In genomic region chr2:164431676-164432465, GRCm38 (mm10) we compare ENCODE assay signal across 13 mouse cellular contexts. TPM values are rescaled to one million over a fixed set of nuclear protein-coding genes. Genes with fewer than 3 reads are reported as not detected.
DNase-seq lines count a peak whose midpoint lies in the region; ATAC-seq and TF ChIP-seq lines count a peak whose summit lies in the region.
"Had no signal": no experiment of that assay in that cellular context is flagged by ENCODE, and none has a peak within 500 bp of the region (broad histone marks: within the 10 kb centered on the region; RNA-seq: fewer than 3 reads in every experiment).

No protein-coding gene starts in this region.

- peak; percentile 32; the same call in 1 of the 2 replicates for ATAC-seq in embryonic facial prominence, embryonic 15.5 days (ENCODE audit: insufficient number of reproducible peaks, low FRiP score, low TSS enrichment, low read depth)
- ATAC-seq in monocyte, adult 5-6 weeks (replicated peaks; ENCODE audit: insufficient number of reproducible peaks, low FRiP score, low TSS enrichment, poor library complexity, severe bottlenecking), result no peak
- ATAC-seq: CD4-positive, CD25-positive, alpha-beta regulatory T cell, adult 4 months had no signal

- no peak overlapping the region for H3K4me3 ChIP-seq in heart, adult 2 months
- H3K4me3 ChIP-seq in embryonic facial prominence, embryonic 15.5 days (replicated peaks), result no peak overlapping the region; the same call in 1 of the 2 replicates

- H3K4me2 ChIP-seq in embryonic facial prominence, embryonic 15.5 days (replicated peaks), result peak overlapping the region; percentile 39; the same call in 1 of the 2 replicates

- 76% methylated on average over 9 of the region's 9 CpGs for WGBS in heart, adult 2 months
- 46% methylated on average over 9 of the region's 9 CpGs for WGBS in embryonic facial prominence, embryonic 15.5 days

- H3K27me3 ChIP-seq in heart, adult 2 months (ENCODE audit: control insufficient read depth, insufficient read depth, low read length), result no peaks in the 10 kb centered on the region
- H3K27me3 ChIP-seq in embryonic facial prominence, embryonic 15.5 days, result no peaks in the 10 kb centered on the region

- peak overlapping the region; percentile 30 for H3K27ac ChIP-seq in heart, adult 2 months
- peak overlapping the region; percentile 84 for H3K27ac ChIP-seq in embryonic facial prominence, embryonic 15.5 days (replicated peaks)
- H3K27ac ChIP-seq: hindbrain, postnatal 0 days had no signal

- H3K9ac ChIP-seq in heart, adult 2 months (ENCODE audit: low read depth, low read length), result no peak overlapping the region
- no peak overlapping the region for H3K9ac ChIP-seq in embryonic facial prominence, embryonic 15.5 days

- TF ChIP-seq CTCF in heart, adult 2 months (IDR thresholded peaks at IDR 0.05), result no peak

- no peaks in the 10 kb centered on the region for H3K79me2 ChIP-seq in heart, adult 2 months (replicated peaks; ENCODE audit: control insufficient read depth, insufficient read depth, low read length)

- H3K36me3 ChIP-seq in heart, adult 2 months (ENCODE audit: control insufficient read depth, insufficient read depth, low read length), result no peaks in the 10 kb centered on the region
- H3K36me3 ChIP-seq in embryonic facial prominence, embryonic 15.5 days, result peaks cover 25% of the 10 kb centered on the region

- no peak for TF ChIP-seq EP300 in heart, adult 2 months (IDR thresholded peaks at IDR 0.05; ENCODE audit: insufficient read depth, low read depth, low read length)

- no peak for DNase-seq in heart, adult 2 months
- DNase-seq in heart, adult 8-10 months (ENCODE audit: low spot score), result no peak
- DNase-seq in kidney, postnatal 10 days, result peak; percentile 60
- DNase-seq in lung, postnatal 25 days (ENCODE audit: low spot score), result peak; percentile 67
- DNase-seq in layer of hippocampus, adult 11-12 months (ENCODE audit: low spot score), result no peak
- no peak for DNase-seq in left cerebral cortex, adult 8-10 months (ENCODE audit: low spot score in 2 of 2)

- H3K9me3 ChIP-seq in embryonic facial prominence, embryonic 15.5 days (replicated peaks), result no peaks in the 10 kb centered on the region

- intact Hi-C loops in heart, adult 2 months (cut with DNase I), result no loop called here

- no peak for TF ChIP-seq POLR2A in heart, adult 2 months (IDR thresholded peaks at IDR 0.05; ENCODE audit: insufficient read depth, low read depth, low read length)

- peaks cover 7% of the 10 kb centered on the region for H3K4me1 ChIP-seq in heart, adult 2 months (ENCODE audit: control insufficient read depth, insufficient read depth, low read length)
- peaks cover 67% of the 10 kb centered on the region for H3K4me1 ChIP-seq in embryonic facial prominence, embryonic 15.5 days

RNA-seq across cellular contexts. Expression of gene Sdc4, which starts 11.8 kb away (rescaled TPM):
- 10 to 100 TPM; 20.2 to 26.0 TPM for total RNA-seq in heart, adult 2 months (2021)
- 14.7 and 15.5 TPM in 2 replicates for polyA plus RNA-seq in heart, adult 2 months (2012; rRNA removed)
- 10 to 100 TPM; 14.9 to 23.0 (median 20.7) TPM for total RNA-seq in heart, adult 8-10 months (2022)
- 113 and 114 TPM in 2 replicates for polyA plus RNA-seq in embryonic facial prominence, embryonic 15.5 days (2015; fragmentation: Nextera tagmentation; extraction: Ambion mirVana)
- 14.1 to 26.0 TPM (median 16.6 TPM) in 3 replicates for total RNA-seq in monocyte, adult 5-6 weeks (2017)
- total RNA-seq in left cerebral cortex, adult 8-10 months (2022), result 100 to 1,000 TPM in 1 of 4 experiments, 10 to 100 TPM in 3; 81.2 to 117 (median 89.0) TPM
- total RNA-seq: megakaryocyte progenitor cell, adult 5-6 weeks had no signal

RNA-seq across cellular contexts. Expression of gene Sys1, which starts 24.9 kb away (rescaled TPM):
- total RNA-seq in heart, adult 2 months (2021), result 10 to 100 TPM; 21.1 to 26.4 TPM
- 52.0 and 55.0 TPM in 2 replicates for polyA plus RNA-seq in heart, adult 2 months (2012; rRNA removed)
- 10 to 100 TPM; 25.2 to 28.5 (median 25.8) TPM for total RNA-seq in heart, adult 8-10 months (2022)
- 66.3 and 67.8 TPM in 2 replicates for polyA plus RNA-seq in embryonic facial prominence, embryonic 15.5 days (2015; fragmentation: Nextera tagmentation; extraction: Ambion mirVana)
- total RNA-seq in monocyte, adult 5-6 weeks (2017), result 17.0 to 30.1 TPM (median 24.9 TPM) in 3 replicates
- 10 to 100 TPM; 39.4 to 46.1 (median 40.6) TPM for total RNA-seq in left cerebral cortex, adult 8-10 months (2022)

RNA-seq across cellular contexts. Expression of gene Matn4, which starts 26.9 kb away (rescaled TPM):
- total RNA-seq in heart, adult 2 months (2021), result under 1 TPM; 0.26 to 0.43 TPM
- 0.70 and 0.82 TPM in 2 replicates for polyA plus RNA-seq in heart, adult 2 months (2012; rRNA removed)
- total RNA-seq in heart, adult 8-10 months (2022), result under 1 TPM; 0.25 to 0.50 (median 0.29) TPM
- polyA plus RNA-seq in embryonic facial prominence, embryonic 15.5 days (2015; fragmentation: Nextera tagmentation; extraction: Ambion mirVana), result 33.4 and 58.2 TPM in 2 replicates
- total RNA-seq in monocyte, adult 5-6 weeks (2017), result not detected in 3 replicates
- total RNA-seq in left cerebral cortex, adult 8-10 months (2022), result 10 to 100 TPM in 3 of 4 experiments, 1 to 10 TPM in 1; 9.9 to 12.0 (median 10.6) TPM
- total RNA-seq: megakaryocyte progenitor cell, adult 5-6 weeks had no signal
- polyA plus RNA-seq: CD4-positive, CD25-positive, alpha-beta regulatory T cell, adult 4 months had no signal

RNA-seq across cellular contexts. Expression of gene Gm20458, which starts 28.9 kb away (rescaled TPM):
- total RNA-seq in heart, adult 2 months (2021), result 1 to 10 TPM; 8.0 to 9.2 TPM
- polyA plus RNA-seq in heart, adult 2 months (2012; rRNA removed), result 7.8 and 17.2 TPM in 2 replicates
- 1 to 10 TPM; 3.6 to 6.7 (median 5.5) TPM for total RNA-seq in heart, adult 8-10 months (2022)
- polyA plus RNA-seq in embryonic facial prominence, embryonic 15.5 days (2015; fragmentation: Nextera tagmentation; extraction: Ambion mirVana), result 12.2 and 12.5 TPM in 2 replicates
- 4.9 TPM in 1 of 3 replicates, not detected in the others for total RNA-seq in monocyte, adult 5-6 weeks (2017)
- total RNA-seq in left cerebral cortex, adult 8-10 months (2022), result 10 to 100 TPM in 1 of 4 experiments, 1 to 10 TPM in 3; 4.4 to 15.6 (median 6.3) TPM
- total RNA-seq: megakaryocyte progenitor cell, adult 5-6 weeks had no signal
- polyA plus RNA-seq: CD4-positive, CD25-positive, alpha-beta regulatory T cell, adult 4 months had no signal

RNA-seq across cellular contexts. Expression of gene Rbpjl, which starts 28.9 kb away (rescaled TPM):
- total RNA-seq in heart, adult 2 months (2021), result not detected
- polyA plus RNA-seq in heart, adult 2 months (2012; rRNA removed), result 0.03 and 0.18 TPM in 2 replicates
- total RNA-seq in heart, adult 8-10 months (2022), result not detected
- polyA plus RNA-seq in embryonic facial prominence, embryonic 15.5 days (2015; fragmentation: Nextera tagmentation; extraction: Ambion mirVana), result 0.50 and 0.98 TPM in 2 replicates
- not detected in 3 replicates for total RNA-seq in monocyte, adult 5-6 weeks (2017)
- total RNA-seq in left cerebral cortex, adult 8-10 months (2022), result under 1 TPM; 0.17 to 0.77 (median 0.31) TPM
- total RNA-seq: adrenal gland, postnatal 14 days; hindbrain, postnatal 0 days; megakaryocyte progenitor cell, adult 5-6 weeks had no signal
- polyA plus RNA-seq: CD4-positive, CD25-positive, alpha-beta regulatory T cell, adult 4 months; thymus, postnatal 0 days had no signal

Comparison
In these comparisons a context has a peak if more than half of its experiments do, and no peak if none do; other contexts are left out.
1. DNase-seq: peak in kidney, postnatal 10 days (single experiment) and lung, postnatal 25 days (single experiment); none in heart, adult 2 months (0 of 2), heart, adult 8-10 months (single experiment), layer of hippocampus, adult 11-12 months (single experiment) and left cerebral cortex, adult 8-10 months (0 of 2).
2. RNA of gene Matn4, which starts 26.9 kb away (total RNA-seq): 9.9 to 12.0 TPM in left cerebral cortex, adult 8-10 months; 0.26 to 0.43 TPM in heart, adult 2 months, 0.25 to 0.50 TPM in heart, adult 8-10 months and not detected in monocyte, adult 5-6 weeks; every median in the first group is over 4 times any median in the second.